Mouse (Mus musculus): ENCODE results near the gene Cfap57.

Gene Cfap57

GRCm38 (mm10) chr4:118620279-118620966 lies at the start of gene Cfap57, which contains the start of gene Ebna1bp2:
Gene Cfap57, minus strand, starts transcription at chr4:118620777.
Gene Ebna1bp2, plus strand, starts transcription at chr4:118620799.
- DNase-seq = peak; percentile 96

GRCm38 (mm10) chr4:118658652-118659051 lies 38.1 kb upstream of the Cfap57 start, which contains the start of gene Olfr62:
Gene Olfr62, plus strand, starts transcription at chr4:118658952.
- DNase-seq = no peak

- DNase-seq = peak; percentile 53
Observed at GRCm38 (mm10) chr4:118645234-118645633, 24.7 kb upstream of the Cfap57 start.

GRCm38 (mm10) chr4:118642346-118643190 lies 22.0 kb upstream of the Cfap57 start:
- no peak for DNase-seq

- DNase-seq = no peak
Observed at GRCm38 (mm10) chr4:118630261-118630660, 9.7 kb upstream of the Cfap57 start.

GRCm38 (mm10) chr4:118621781-118622180 lies 1.2 kb upstream of the Cfap57 start:
- DNase-seq = no peak

GRCm38 (mm10) chr4:118620967-118621320 lies 367 bp upstream of the Cfap57 start:
- DNase-seq = no peak

- no peak for DNase-seq
Observed at GRCm38 (mm10) chr4:118615412-118615811, 5.2 kb downstream of the Cfap57 start.

GRCm38 (mm10) chr4:118612619-118613018 lies 8.0 kb downstream of the Cfap57 start:
- DNase-seq = peak; percentile 68

GRCm38 (mm10) chr4:118609836-118610235 lies 10.7 kb downstream of the Cfap57 start:
- DNase-seq = no peak

GRCm38 (mm10) chr4:118604065-118604464 lies 16.5 kb downstream of the Cfap57 start:
- no peak for DNase-seq

- DNase-seq = no peak
Observed at GRCm38 (mm10) chr4:118589733-118590130, 30.8 kb downstream of the Cfap57 start.

GRCm38 (mm10) chr4:118589053-118589732 lies 31.4 kb downstream of the Cfap57 start:
- no peak for DNase-seq

GRCm38 (mm10) chr4:118582629-118583028 lies 37.9 kb downstream of the Cfap57 start:
- DNase-seq = no peak

GRCm38 (mm10) chr4:118581508-118581907 lies 39.1 kb downstream of the Cfap57 start:
- no peak for DNase-seq

- DNase-seq = peak; percentile 37
Observed at GRCm38 (mm10) chr4:118579313-118579712, 41.3 kb downstream of the Cfap57 start.

- DNase-seq = peak; percentile 87
Observed at GRCm38 (mm10) chr4:118576097-118576496, 44.5 kb downstream of the Cfap57 start.

- no peak for DNase-seq
Observed at GRCm38 (mm10) chr4:118571441-118571840, 49.1 kb downstream of the Cfap57 start.

- DNase-seq = no peak
Observed at GRCm38 (mm10) chr4:118569320-118569719, 51.3 kb downstream of the Cfap57 start.

GRCm38 (mm10) chr4:118568709-118569108 lies 51.9 kb downstream of the Cfap57 start:
- DNase-seq = no peak

- DNase-seq = peak; percentile 60
Observed at GRCm38 (mm10) chr4:118566161-118566676, 54.4 kb downstream of the Cfap57 start.

GRCm38 (mm10) chr4:118564926-118565279 lies 55.7 kb downstream of the Cfap57 start:
- DNase-seq = no peak
